In genomic region chr3:88162259-88162658, GRCm38 (mm10) we compare ENCODE assay signal across 9 mouse cellular contexts. TPM values are rescaled to one million over a fixed set of nuclear protein-coding genes. Genes with fewer than 3 reads are reported as not detected.
DNase-seq lines count a peak whose midpoint lies in the region; ATAC-seq lines count a peak whose summit lies in the region.
"Had no signal": no experiment of that assay in that cellular context is flagged by ENCODE, and none has a peak within 500 bp of the region (broad histone marks: within the 10 kb centered on the region; RNA-seq: fewer than 3 reads in every experiment).

No protein-coding gene starts in this region.

- peak; percentile 71 for DNase-seq in layer of hippocampus, adult 11-12 months (ENCODE audit: low spot score)
- no peak for DNase-seq in layer of hippocampus, adult 9-10 months (ENCODE audit: low spot score)
- DNase-seq in cerebellum, postnatal 25 days: peak; percentile 90 to 92
- DNase-seq in heart, postnatal 25 days (ENCODE audit: low spot score): peak; percentile 61
- peak; percentile 67 to 68 for DNase-seq in right cerebral cortex, postnatal 36 days (ENCODE audit: low spot score in 2 of 2)
- no peak for DNase-seq in lung, adult 18-20 months
- DNase-seq: thymus, adult 18-20 months had no signal

- no peak for ATAC-seq in monocyte, adult 5-6 weeks (replicated peaks; ENCODE audit: insufficient number of reproducible peaks, low FRiP score, low TSS enrichment, poor library complexity, severe bottlenecking)
- ATAC-seq: Patski had no signal

- intact Hi-C loops in heart, postnatal 25 days (cut with DNase I): no loop called here

RNA-seq across cellular contexts. Expression of gene Mef2d, which starts 20.1 kb away (rescaled TPM):
- 100 to 1,000 TPM; 111 to 122 TPM for total RNA-seq in heart, postnatal 25 days (2021)
- 94.8 to 111 TPM (median 99.0 TPM) in 3 replicates for total RNA-seq in monocyte, adult 5-6 weeks (2017)

Comparison
In these comparisons a context has a peak if more than half of its experiments do, and no peak if none do; other contexts are left out.
1. DNase-seq: peak in layer of hippocampus, adult 11-12 months (single experiment), cerebellum, postnatal 25 days (2 of 2), heart, postnatal 25 days (single experiment) and right cerebral cortex, postnatal 36 days (2 of 2); none in layer of hippocampus, adult 9-10 months (single experiment) and lung, adult 18-20 months (0 of 2).